Mouse (Mus musculus): ENCODE results near the gene Pdik1l. TPM values are rescaled to one million over a fixed set of nuclear protein-coding genes. Genes with fewer than 3 reads are reported as not detected.

Pdik1l gene
- polyA plus RNA-seq, 1 experiment from 2014 or later = 15.8 TPM

DNA sequence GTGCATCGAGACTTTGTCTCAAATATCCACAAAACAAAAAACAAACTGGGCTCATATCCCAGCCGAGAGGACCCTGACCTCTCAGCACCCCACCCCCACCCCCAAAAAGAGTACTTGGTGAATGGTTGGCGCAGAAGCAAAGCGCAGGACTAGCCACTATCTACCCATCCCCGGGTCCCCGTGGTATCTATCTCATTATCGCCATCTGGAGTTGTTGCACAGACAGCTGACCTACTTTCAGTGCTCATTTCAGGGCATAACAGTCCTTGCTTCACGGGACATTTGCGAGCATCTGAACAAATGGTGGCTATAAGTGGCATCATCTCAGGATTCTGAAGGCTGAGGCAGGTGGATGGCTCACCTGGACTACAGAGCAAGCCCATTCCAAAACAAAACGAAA lies 49.0 kb downstream of the Pdik1l start:
- Histone ChIP-seq H3K4me3 (peak overlapping the region; percentile 59), H3K4me1 (peaks cover 24% of the 10 kb centered on the region), H3K9me3 (no peaks in the 10 kb centered on the region), H3K27ac (no peak overlapping the region), H3K27me3 (ENCODE audit: insufficient read depth, poor library complexity, severe bottlenecking) (peaks cover 50% of the 10 kb centered on the region), H3K36me3 (peaks cover 4% of the 10 kb centered on the region; the same call in 1 of the 2 replicates)
- 12% methylated on average over 10 of the region's 10 CpGs for WGBS
- no peak for DNase-seq (ENCODE audit: low spot score)

DNA sequence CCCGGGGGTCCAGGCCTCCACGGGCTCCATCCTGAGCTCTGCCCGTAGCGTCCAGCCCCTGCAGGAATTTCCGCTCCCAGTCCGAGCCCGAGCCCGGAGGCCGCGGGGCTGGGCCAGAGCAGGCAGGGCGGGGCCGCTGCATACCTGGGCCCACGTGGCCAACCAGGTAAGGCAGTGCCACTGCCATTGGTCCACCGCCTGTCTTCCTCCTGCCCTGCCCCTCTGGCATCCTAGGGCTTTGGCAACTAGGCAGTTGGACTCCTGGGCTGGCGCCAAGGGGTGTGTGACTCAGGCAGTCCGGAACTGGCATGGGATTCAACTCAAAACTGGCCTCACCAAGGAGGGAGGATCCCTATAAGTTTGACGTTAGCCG lies 49.4 kb downstream of the Pdik1l start, which contains the start of gene Cnksr1:
TSS of gene Cnksr1 (minus strand) at position 121 of the 373 bp plus-strand sequence.
- Histone ChIP-seq H3K9me3 (no peaks in the 10 kb centered on the region), H3K4me1 (peaks cover 20% of the 10 kb centered on the region), H3K27ac (peak within 1 kb of the TSS; percentile 74), H3K36me3 (no peaks in the 10 kb centered on the region), H3K27me3 (ENCODE audit: insufficient read depth, poor library complexity, severe bottlenecking) (peaks cover 54% of the 10 kb centered on the region), H3K4me3 (peak within 1 kb of the TSS; percentile 59)
- DNase-seq (ENCODE audit: low spot score) = no peak
- 1% methylated on average over 18 of the region's 18 CpGs for WGBS

DNA sequence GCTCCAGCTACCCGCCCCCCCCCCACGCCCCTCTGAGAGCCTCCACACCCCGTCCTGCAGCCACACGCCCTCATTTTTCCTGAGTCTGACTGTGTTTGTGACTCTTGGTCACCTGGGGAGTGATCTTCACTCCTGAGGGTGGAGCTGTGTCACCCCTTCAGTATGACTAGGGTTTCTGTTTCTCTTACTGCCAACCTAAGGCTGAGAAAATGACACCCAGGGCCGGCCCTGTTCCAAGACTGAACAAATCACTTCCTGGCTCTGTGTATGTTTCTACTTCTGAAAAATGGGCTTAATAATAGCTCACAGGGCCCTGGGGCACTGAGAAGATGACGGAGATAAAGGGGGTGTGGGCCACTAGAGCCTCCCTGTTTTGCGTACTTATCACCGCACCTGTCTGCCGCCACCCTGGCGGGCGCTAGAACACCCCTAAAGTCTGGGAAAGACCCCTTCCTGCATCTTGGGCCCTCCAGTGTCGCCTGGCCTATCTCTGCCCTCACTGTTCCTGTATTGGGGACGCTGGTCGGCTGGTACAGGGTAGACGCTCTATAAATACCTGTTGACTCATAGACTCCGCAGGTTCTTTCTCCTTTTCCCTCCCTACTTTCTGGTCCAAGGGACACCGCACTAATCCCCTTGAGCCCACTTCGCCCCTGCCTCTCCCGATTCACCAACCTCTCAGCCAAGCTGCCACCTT lies 50.0 kb downstream of the Pdik1l start:
- 12% methylated on average over 18 of the region's 19 CpGs for WGBS
- H3K4me1 ChIP-seq = peaks cover 20% of the 10 kb centered on the region
- H3K27me3 ChIP-seq (ENCODE audit: insufficient read depth, poor library complexity, severe bottlenecking) = peaks cover 60% of the 10 kb centered on the region
- H3K4me3 ChIP-seq = peak overlapping the region; percentile 59
- no peaks in the 10 kb centered on the region for H3K9me3 ChIP-seq
- peak overlapping the region; percentile 74 for H3K27ac ChIP-seq
- no peak for DNase-seq (ENCODE audit: low spot score)
- H3K36me3 ChIP-seq = no peaks in the 10 kb centered on the region

DNA sequence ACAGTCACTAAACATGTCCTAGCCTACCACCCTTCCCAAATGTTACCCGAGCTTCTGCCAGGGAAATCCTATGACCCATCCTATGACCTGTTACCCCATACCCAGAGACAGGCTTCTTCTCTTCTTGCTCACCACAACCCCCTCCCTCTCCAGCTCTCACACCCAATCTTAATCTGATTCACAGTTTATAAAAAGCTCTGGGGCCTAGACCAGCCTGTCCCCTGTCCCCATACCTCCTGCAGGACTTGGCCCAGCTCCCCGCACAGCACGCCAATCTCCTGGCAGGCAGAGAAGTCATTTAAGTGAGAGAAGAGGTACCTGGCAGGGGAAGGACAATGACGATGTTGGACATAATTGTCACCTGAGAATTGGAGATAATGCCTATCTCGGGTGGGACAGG lies 52.8 kb downstream of the Pdik1l start:
- 71% methylated on average over 5 of the region's 5 CpGs for WGBS
- no peaks in the 10 kb centered on the region for H3K36me3 ChIP-seq
- no peak for DNase-seq (ENCODE audit: low spot score)

DNA sequence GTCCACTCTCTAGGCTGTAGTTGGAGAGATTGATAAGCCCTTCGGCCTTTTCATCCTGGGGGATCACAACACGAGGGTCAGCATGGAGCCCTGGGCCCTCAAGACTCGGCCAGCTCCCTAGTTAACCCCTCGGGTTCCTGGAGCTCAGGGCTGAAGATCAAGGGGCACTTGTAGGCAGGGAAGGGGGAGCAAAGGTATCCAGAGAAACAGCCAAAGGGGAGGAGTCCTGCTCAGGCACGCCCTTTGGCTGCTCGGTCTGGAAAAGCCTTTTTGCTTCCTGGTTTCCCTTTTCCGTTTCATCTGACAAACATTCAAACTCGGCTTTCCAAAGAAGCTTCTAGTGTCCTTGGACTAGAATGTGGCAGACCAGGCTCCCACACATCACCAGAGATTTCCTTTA lies 57.3 kb downstream of the Pdik1l start:
- Histone ChIP-seq H3K36me3 (no peaks in the 10 kb centered on the region), H3K4me3 (no peak overlapping the region)
- WGBS = 22% methylated on average over 8 of the region's 8 CpGs

More for the DNA sequence above, 52.8 kb downstream of the Pdik1l start:
- Histone ChIP-seq H3K9me3 (no peaks in the 10 kb centered on the region), H3K27ac (no peak overlapping the region), H3K4me1 (peaks cover 24% of the 10 kb centered on the region), H3K27me3 (ENCODE audit: insufficient read depth, poor library complexity, severe bottlenecking) (peaks cover 68% of the 10 kb centered on the region), H3K4me3 (no peak overlapping the region)

DNA sequence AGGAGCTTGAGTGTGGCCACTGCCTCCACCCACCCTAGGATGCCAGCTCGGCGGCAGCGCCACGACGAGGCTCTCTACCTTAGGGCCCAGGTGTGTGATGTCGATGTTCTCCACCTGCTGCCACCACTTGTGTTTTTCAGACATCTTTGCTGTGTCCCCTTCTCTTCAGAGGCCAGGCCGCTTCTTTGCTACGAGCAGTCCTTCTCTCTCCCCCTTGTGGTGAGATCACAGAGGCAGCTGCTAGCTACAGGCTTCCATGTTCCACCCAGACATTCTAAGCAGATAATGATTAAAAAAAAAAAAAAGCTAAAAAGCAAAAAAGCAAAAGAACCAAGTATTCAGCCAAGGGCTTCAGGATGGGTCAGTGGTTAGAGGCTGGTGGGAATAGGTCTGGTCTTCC lies 60.5 kb downstream of the Pdik1l start, which contains the start of gene Catsper4:
TSS of gene Catsper4 (minus strand) at position 190 of the 400 bp plus-strand sequence.
- Histone ChIP-seq H3K36me3 (no peaks in the 10 kb centered on the region), H3K4me1 (peaks cover 10% of the 10 kb centered on the region), H3K9me3 (no peaks in the 10 kb centered on the region), H3K27ac (no peak within 1 kb of the TSS), H3K4me3 (no peak within 1 kb of the TSS), H3K27me3 (ENCODE audit: insufficient read depth, poor library complexity, severe bottlenecking) (peaks cover 8% of the 10 kb centered on the region)
- WGBS = 72% methylated on average over 8 of the region's 8 CpGs
- DNase-seq (ENCODE audit: low spot score) = no peak

More for the DNA sequence above, 57.3 kb downstream of the Pdik1l start:
- no peak overlapping the region for H3K27ac ChIP-seq
- H3K9me3 ChIP-seq = no peaks in the 10 kb centered on the region
- no peak for DNase-seq (ENCODE audit: low spot score)
- peaks cover 38% of the 10 kb centered on the region for H3K27me3 ChIP-seq (ENCODE audit: insufficient read depth, poor library complexity, severe bottlenecking)
- H3K4me1 ChIP-seq = peaks cover 8% of the 10 kb centered on the region

Other genes with a start within 250 kb of the Pdik1l start
- not detected in 2 replicates for gene Zfp683, start 234.1 kb downstream of the Pdik1l start, polyA plus RNA-seq (2016; fragmentation: Nextera tagmentation; extraction: Ambion mirVana)
- gene Crybg2, start 227.1 kb downstream of the Pdik1l start, polyA plus RNA-seq (2016; fragmentation: Nextera tagmentation; extraction: Ambion mirVana) = 0.78 and 2.7 TPM in 2 replicates
- gene Cd52, start 192.8 kb downstream of the Pdik1l start, polyA plus RNA-seq (2016; fragmentation: Nextera tagmentation; extraction: Ambion mirVana) = 1.7 and 4.2 TPM in 2 replicates
- gene Ubxn11, start 185.3 kb downstream of the Pdik1l start, polyA plus RNA-seq (2016; fragmentation: Nextera tagmentation; extraction: Ambion mirVana) = 2.6 and 2.9 TPM in 2 replicates
- 188 and 243 TPM in 2 replicates for gene Sh3bgrl3, start 159.1 kb downstream of the Pdik1l start, polyA plus RNA-seq (2016; fragmentation: Nextera tagmentation; extraction: Ambion mirVana)
- 28.2 and 31.1 TPM in 2 replicates for gene Cep85, start 100.8 kb downstream of the Pdik1l start, polyA plus RNA-seq (2016; fragmentation: Nextera tagmentation; extraction: Ambion mirVana)
- not detected in 2 replicates for gene Gm7534, start 84.9 kb downstream of the Pdik1l start, polyA plus RNA-seq (2016; fragmentation: Nextera tagmentation; extraction: Ambion mirVana)
- gene Catsper4, start 60.5 kb downstream of the Pdik1l start, polyA plus RNA-seq (2016; fragmentation: Nextera tagmentation; extraction: Ambion mirVana) = not detected in 2 replicates
- gene Cnksr1, start 49.5 kb downstream of the Pdik1l start, polyA plus RNA-seq (2016; fragmentation: Nextera tagmentation; extraction: Ambion mirVana) = 1.2 TPM in 2 replicates
- 0.19 and 0.28 TPM in 2 replicates for gene E130218I03Rik, start 44.2 kb downstream of the Pdik1l start, polyA plus RNA-seq (2016; fragmentation: Nextera tagmentation; extraction: Ambion mirVana)
- 13.3 and 15.3 TPM in 2 replicates for gene Zfp593, start 42.3 kb downstream of the Pdik1l start, polyA plus RNA-seq (2016; fragmentation: Nextera tagmentation; extraction: Ambion mirVana)
- not detected in 2 replicates for gene Gm30191, start 41.0 kb downstream of the Pdik1l start, polyA plus RNA-seq (2016; fragmentation: Nextera tagmentation; extraction: Ambion mirVana)
- 6.3 and 8.8 TPM in 2 replicates for gene Grrp1, start 33.8 kb downstream of the Pdik1l start, polyA plus RNA-seq (2016; fragmentation: Nextera tagmentation; extraction: Ambion mirVana)
- gene Trim63, start 27.2 kb upstream of the Pdik1l start, polyA plus RNA-seq (2016; fragmentation: Nextera tagmentation; extraction: Ambion mirVana) = 47.5 and 77.0 TPM in 2 replicates
- gene Slc30a2, start 55.3 kb upstream of the Pdik1l start, polyA plus RNA-seq (2016; fragmentation: Nextera tagmentation; extraction: Ambion mirVana) = 0.09 and 0.36 TPM in 2 replicates
- gene Extl1, start 96.0 kb upstream of the Pdik1l start, polyA plus RNA-seq (2016; fragmentation: Nextera tagmentation; extraction: Ambion mirVana) = 1.9 and 2.8 TPM in 2 replicates
- gene Pafah2, start 108.4 kb upstream of the Pdik1l start, polyA plus RNA-seq (2016; fragmentation: Nextera tagmentation; extraction: Ambion mirVana) = 8.0 and 9.6 TPM in 2 replicates
- 838 and 1,170 TPM in 2 replicates for gene Stmn1, start 180.4 kb upstream of the Pdik1l start, polyA plus RNA-seq (2016; fragmentation: Nextera tagmentation; extraction: Ambion mirVana)
- 7.8 and 14.5 TPM in 2 replicates for gene Paqr7, start 208.8 kb upstream of the Pdik1l start, polyA plus RNA-seq (2016; fragmentation: Nextera tagmentation; extraction: Ambion mirVana)
- gene Aunip, start 223.1 kb upstream of the Pdik1l start, polyA plus RNA-seq (2016; fragmentation: Nextera tagmentation; extraction: Ambion mirVana) = 16.1 and 17.2 TPM in 2 replicates
- 155 and 166 TPM in 2 replicates for gene Mtfr1l, start 247.5 kb upstream of the Pdik1l start, polyA plus RNA-seq (2016; fragmentation: Nextera tagmentation; extraction: Ambion mirVana)